Mouse (Mus musculus): Measurements from ENCODE around the gene Pam16.
A peak's percentile ranks its signal among the peaks of the same experiment; 100 is the strongest.

- TF ChIP-seq POLR2A (IDR thresholded peaks at IDR 0.05; ENCODE audit: low read depth, low read length) (peak; percentile 94), CTCF (conservative IDR thresholded peaks at IDR 0.05; ENCODE audit: insufficient read depth, insufficient read length, low read depth, low read length) (no peak)
Measured at GRCm38 (mm10) chr16:4639831-4640237, 15.0 kb upstream of the Pam16 start, which contains the start of the genes Vasn and Dnaja3.

Data from kidney, adult 2 months (tissue).